Mouse (Mus musculus) mature B cell (primary cell): ENCODE results near the gene Pole3.

ENCODE experiments used
- in situ Hi-C: fragments of 300-500 bp; cut with MboI; formaldehyde crosslinking; loops from 2 replicates; pipeline ENCODE4 v1.14.3; 2019

Pole3 gene

DNA sequence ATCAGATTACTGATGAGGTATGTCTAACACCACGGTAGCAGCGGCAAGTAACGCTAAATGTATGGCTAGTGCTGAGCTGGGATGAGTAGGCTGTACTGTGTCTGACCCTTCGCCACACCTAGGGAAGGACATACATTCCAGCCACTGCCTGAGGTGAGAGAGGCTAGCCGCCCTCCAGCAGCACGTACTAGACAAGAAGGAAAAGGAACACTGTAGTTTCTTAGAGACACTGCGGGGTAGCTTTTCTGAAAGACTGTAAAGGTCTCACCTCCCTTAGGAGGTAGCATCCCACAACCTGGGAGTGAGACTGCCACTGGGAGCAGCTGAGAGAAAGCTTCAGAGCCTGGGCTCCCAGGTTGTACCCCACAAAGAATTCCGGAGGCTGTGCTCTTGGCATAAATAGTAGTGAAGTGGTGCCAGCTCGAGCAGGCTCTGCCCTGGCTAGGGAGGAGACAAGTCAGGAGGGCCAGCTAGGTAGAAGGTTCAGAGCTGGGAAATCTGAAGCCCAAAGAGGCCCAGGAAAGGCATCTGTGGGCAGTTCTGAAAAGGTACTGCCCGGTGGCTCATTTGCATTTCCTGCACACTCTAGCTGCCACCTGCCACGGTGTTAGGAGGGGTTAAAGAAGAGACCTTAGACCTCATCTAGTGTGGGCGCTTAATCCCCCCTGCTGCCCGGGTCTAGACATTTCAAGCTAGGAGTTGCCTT lies 6.3 kb downstream of the Pole3 start:
- in situ Hi-C loops, result loop anchor here (5.0 kb wide), 1 partner anchor 36 kb away; the partner anchor contains the start of gene Bspry

DNA sequence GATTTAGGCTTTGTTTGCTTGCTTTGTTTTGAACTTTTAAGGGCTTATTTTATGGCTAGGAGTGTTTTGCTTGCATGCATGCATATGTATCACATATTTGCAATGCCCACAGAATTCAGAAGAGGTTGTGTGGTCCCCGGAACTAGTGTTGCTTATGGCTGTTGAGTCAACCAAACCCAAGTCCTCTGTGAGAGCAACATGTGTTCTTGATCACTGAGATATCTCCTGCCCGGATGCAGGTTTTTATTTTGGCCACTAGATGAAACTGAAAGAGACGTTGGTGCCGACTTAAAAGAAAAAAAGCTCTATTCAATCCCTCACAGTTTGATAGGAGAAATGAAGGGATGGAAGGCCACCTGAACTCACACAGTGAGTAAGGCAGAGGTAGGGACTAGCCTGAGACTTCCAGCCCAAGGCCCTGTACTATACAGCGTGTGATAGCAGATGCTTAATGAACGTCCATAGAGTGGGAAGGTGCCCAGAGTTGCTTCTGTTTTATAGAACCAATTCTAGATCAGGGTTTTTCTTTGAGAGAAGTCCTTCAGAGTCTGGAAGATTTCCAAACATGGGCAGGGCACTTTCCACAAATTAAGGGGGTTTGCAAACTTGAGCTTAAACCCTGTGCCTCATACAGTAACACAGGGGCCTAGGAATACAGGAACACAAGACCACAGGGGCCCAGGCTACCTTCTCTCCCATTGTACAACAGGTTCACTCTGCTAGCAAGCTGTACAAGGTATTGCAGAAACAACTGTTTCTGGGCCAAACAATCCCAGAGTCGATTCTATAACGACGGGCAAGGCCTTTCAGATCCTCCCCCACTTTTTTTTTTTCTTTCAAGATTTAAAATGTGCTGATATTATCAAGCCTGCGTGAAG lies 7.1 kb downstream of the Pole3 start:
- in situ Hi-C loops, result loop anchor here (5.0 kb wide), 1 partner anchor 35 kb away; the partner anchor contains the start of gene Bspry

DNA sequence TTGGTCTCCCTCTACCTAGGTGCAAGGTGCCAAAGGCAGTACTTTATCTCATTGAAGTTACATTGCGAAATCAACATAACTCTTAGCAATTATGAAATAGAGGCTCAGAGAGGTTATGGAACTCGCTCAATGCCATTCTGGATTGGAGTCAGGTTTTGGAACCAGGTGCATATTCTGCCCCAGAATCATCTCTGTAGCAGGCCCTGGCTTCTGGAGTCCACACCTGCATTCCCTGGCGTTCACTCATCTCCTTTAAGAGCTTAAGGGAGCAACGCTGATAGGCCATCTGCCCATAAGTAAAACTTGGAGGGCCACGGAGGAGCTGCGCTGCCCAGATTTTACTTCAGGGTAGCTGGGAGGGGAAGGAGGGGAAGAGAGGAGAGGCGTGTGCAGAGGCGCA lies 7.8 kb downstream of the Pole3 start:
- in situ Hi-C loops, result loop anchor here (5.0 kb wide), 1 partner anchor 35 kb away; the partner anchor contains the start of gene Bspry

DNA sequence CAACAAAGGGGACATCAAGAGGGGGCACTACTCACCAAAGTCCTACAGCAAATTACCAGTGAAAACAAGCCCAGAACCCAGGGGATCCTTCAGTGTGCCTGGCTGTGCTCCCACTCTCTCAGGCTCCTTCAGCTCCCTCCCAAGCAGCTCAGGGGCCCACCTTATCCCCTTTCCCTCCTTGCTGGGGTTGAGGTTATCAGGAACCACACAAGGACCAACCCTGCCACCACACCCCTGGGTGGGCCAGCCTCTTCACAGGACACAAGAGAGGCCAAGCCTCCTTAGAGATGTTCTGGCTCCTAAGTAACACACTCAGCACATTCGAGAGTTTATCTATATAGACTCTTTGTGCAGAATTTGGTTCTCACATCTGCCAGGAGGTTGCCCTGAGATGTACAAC lies 8.3 kb downstream of the Pole3 start:
- in situ Hi-C loops, result loop anchor here (5.0 kb wide), 1 partner anchor 34 kb away; the partner anchor contains the start of gene Bspry

DNA sequence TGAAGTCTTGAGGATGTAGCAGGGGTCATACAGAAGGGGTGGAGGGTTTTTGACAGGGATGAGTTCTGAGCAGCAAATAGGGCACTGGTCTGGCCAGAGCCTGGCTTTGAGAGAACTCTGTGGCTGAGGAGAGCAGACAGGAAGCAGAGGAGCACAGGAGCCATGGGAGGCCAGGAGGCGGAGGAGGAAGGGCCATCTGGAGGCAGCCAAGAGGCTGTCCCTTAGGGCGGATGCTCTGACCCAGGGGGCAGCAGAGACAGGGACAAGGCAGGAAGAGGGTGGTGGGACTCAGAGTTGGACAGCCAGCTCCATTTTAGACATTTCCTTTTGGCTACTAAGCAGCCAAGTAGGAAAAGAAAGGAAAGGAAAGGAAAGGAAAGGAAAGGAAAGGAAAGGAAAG lies 8.8 kb downstream of the Pole3 start:
- in situ Hi-C loops, result loop anchor here (5.0 kb wide), 1 partner anchor 34 kb away; the partner anchor contains the start of gene Bspry

DNA sequence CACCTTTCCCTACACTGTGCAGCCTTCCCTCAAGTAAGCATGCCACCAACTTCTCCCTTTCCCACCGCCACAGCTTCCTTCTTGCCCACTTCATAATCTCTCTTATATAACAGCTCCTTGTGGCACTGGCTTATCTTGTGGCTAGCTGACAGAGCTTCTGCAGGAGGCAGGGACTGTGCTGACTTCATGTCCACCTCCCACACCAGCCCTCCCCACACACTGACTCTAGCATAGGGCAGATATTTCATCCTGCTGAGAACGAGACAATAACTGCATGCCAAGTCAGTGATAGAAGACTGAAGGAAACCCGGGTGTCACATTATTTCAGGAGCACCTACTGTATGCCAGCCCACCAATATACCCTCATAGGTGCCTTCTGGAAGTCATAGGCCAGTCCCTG lies 9.4 kb downstream of the Pole3 start:
- in situ Hi-C loops, result loop anchor here (5.0 kb wide), 1 partner anchor 33 kb away; the partner anchor contains the start of gene Bspry

DNA sequence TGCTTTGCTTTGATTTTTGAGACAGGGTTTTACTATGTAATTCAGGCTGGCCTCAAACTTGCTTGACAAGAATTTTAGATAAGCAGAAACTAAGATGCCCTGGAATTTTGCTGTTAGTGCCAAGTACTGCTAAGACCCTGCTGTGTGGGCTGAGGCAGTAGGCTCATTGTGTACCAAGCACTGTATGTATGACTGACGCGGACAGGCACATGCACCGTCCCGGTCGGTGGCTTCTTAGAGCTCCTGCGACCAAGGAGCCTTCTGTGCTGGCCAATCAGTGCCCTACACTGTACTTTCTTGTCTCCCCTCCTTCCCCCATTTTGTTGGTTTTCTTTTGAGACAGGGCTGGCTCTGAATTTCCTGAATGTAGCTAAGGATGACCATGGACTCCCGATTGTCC lies 9.9 kb downstream of the Pole3 start:
- in situ Hi-C loops, result loop anchor here (5.0 kb wide), 1 partner anchor 33 kb away; the partner anchor contains the start of gene Bspry

DNA sequence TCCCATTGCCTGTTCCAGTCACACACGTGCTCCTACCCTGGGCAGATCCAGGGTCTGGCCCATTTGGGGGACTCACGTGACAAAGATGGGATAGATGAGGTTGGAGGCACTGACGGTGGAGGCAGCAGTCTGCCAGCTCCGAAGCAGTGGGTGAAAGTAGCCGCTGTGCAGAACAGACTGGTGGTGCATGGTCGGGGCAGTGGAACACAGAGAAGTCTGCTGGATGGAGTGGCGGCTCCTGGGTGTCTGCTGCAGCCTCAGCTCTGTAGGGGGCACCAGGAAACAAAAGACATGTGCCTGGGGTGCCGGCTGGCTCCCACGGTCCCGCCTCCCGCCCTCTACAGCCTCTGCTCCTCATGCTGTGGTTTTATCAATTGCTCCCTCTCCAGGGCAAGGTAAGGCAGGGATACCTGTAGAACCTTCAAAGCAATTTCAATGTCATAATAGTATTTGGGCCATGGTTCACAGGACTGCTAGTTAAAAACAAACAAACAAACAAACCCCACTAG lies 10.8 kb downstream of the Pole3 start:
- in situ Hi-C loops, result no loop called here

DNA sequence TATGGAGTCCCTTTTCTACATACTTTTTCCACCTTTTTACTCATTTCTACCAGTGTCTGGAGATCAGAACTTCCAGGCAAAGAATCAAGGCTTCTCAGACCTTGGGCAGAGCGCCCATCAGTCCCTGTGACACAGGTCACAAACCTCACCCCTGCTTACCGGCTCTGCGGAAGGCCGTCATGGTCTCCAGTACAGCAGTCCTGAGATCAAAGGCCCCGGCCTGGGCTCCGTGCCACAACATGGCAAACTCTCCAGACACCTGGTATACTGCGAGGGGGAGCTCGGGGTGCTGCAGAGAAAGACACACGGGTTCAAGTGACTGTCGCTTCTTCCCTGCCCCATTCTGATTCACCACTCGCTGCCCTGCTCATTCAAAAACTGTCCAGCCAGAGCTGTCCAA lies 14.9 kb downstream of the Pole3 start:
- in situ Hi-C loops, result no loop called here

DNA sequence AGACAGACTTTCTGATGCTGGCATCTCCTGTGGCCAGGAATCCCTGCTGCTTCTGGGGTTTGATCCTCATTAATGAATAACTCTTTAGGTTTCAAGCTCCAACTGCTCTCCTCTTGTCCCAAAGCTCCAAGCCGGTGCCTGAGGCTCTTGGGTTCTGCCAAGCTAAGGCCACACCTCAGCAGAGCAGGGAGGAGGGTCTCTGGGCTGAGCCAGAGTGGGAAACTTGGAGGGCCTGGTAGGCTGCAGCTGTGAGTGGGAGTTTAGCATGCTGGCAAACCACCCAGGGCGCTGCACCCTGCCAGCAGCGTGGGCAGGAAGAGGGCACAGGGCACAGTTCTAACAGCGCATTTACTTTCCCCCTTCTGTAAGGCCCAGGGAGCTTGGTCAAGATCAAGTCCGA lies 16.0 kb downstream of the Pole3 start:
- in situ Hi-C loops, result no loop called here

DNA sequence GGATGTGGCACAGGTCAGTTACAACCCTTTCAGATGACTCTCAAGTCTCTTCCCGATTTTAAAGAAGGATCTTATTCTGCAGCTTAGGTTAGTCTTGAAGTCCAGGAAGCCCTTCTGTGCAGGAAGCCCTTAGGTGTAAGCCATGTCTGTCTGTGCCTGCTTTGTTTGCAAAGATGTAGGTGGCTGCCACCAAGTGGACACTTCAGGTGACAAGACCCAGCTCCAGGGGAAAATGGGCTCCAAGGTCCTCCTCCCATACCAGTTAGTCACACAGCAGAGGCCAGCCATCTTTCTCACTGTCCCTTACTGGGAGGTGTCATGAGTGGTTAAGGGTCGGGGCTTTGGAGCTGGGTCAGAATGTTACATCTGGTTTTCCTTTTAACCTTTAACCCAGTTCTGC lies 18.1 kb downstream of the Pole3 start:
- in situ Hi-C loops, result no loop called here

DNA sequence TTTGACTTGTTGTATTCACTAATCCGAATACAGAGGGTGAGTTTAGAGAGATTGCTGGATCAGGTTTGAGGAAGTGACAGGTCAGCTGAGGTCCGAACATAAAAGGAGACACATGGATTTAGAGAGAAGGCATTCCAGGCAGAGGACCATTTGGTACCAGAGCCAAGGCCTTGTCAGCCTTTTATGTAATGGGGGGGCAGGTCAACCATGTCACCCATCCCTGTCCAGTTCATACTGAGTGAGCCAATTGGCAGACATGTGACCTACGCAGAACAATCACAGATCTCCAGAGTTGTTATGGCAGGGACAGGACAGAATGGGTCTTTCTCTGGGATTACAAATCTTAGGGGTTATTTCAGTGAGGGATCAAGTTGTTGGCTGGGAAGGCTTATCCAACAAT lies 18.9 kb downstream of the Pole3 start:
- in situ Hi-C loops, result no loop called here

DNA sequence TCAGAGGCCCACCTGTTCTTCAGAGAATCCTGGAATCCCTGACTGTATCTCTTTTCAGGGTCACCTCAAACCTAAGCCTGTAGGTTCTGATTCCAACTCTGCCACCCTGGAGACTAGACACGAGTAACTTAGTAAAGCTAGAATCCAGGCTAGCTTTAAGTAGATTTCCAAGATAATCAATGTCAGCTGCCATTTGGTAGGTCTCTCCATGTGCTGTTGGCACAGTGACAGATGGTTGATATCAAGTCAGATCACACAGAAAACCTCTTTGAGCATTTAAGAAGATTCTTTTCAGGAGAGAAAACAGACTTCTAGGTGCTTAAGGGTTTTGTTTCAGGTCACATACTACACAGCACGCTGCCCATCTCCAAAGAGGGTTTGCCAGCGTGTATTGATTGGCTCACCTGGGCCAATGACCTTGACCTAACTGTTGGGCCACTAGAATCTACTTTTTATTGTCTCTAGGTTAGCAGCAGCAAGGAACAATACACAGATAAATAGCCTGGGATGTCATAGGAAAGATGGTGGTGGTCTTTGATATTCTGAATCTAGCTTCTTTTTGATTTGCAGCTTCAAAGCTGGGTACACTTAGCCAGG lies 21.4 kb downstream of the Pole3 start, which contains the start of gene Hdhd3:
Gene Hdhd3 (minus strand): TSS at position 94 of the 597 bp plus-strand sequence.
- in situ Hi-C loops, result no loop called here

DNA sequence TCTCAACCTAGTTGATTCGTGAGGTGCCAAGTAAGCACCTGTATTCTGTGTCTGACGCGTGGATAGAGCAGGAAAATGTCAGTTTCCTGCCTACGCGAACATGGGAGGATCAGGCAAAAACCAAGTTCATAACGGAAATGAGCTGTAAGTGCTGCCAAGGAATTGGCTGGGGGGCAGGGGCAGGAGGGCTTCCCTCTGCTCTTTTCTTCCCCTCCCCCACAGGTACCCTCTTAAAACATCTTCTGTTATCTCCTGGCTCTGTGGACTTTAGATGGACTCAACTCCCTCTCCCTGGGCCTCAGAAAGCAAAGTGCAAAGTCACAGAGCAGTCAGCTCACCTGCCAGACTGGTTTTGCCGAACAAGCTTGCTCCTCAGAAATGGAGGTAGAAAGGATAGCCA lies 21.9 kb downstream of the Pole3 start:
- in situ Hi-C loops, result no loop called here

DNA sequence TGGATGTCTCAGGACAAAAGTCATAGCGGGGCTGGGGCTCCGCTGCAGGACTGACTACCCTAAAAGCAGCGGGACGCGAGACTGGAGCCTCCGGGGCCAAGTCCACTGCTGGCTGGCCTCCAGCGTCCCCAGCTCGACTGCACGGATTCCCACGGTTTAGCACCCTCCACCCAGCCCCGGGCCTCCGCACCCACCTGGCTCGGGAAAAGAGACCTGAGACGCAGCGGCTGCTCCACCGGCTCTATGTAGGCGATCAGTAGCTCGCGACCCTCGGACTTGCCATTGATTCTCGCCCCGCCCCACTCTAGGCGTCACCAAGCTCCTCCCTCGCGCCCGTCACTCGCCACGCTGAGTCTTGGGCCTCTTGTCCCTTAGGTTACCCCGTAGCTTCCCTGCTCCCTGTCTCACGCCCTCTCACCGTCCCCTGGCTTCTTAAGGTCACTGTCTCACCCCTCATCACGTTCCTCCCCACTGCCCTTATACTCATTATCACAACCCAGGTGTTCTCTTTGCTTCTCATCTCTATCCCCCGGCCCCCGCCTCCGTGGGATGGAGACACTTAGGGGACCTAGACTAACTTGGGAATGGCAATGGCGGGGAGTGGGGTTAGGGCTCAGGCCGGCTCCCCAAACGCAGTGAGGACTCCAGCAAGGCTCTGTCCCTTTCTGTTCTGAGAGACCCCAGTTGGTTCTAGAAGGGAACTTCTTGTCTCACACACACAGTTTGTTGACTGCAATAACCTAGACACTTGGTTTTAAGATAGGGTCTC lies 22.7 kb downstream of the Pole3 start:
- in situ Hi-C loops, result no loop called here

DNA sequence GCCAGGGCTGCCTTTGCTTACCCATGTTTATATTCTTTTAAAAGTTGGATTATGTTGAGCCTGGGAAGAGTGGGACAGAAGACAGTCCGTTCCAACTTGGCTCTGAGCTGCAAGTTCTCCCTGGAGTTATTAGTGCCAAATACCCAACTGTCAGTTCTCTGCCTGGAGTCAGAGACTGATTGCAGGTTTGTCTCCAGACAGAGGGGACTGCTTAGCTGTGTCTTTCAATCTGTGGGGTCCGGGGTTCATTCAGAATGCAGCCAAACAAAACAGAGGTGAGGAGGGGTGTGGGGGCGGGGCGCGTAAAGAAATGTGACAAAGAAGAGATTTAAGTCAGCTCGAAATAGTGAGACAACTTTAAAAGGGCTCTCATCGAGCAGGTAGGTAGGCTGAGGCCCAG lies 23.3 kb downstream of the Pole3 start:
- in situ Hi-C loops, result no loop called here

DNA sequence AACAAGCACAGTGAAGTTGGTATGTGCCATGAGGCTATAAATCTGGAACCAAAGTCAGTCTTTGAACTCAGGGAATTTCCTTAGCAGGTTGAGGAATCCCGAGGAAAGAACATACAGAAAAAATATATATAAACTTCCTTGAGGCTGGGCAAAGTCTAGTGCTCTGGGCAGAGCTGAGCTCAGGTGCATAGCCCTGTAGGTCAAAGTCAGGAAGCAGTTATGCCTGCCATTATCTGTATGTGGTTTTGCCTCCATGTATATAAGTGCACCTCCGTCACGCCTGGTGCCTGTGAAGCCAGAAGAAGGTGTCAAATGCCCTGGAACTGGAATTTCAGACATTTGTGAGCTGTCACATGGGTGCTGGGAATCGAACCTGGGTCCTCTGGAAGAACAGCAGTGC lies 24.1 kb downstream of the Pole3 start:
- in situ Hi-C loops, result no loop called here

DNA sequence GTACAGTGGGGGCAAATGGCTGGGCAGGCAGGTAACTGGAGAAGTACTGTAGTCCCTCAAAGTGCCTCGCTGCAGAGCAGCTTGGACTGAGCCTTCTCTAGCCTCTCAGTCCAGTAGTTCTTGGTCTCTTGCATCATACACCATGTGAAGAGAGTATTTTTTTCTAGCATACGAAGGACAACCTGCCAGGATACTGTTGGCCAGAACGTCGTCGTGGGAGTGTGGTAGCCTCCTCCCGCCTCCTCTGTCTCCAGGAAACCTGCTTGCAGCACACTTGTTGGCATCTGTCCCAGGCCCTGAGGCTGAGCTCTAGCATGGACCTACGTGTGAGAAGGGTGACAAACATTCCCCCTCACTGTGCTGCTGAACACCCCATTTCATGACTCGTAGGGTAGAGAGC lies 28.1 kb downstream of the Pole3 start:
- in situ Hi-C loops, result no loop called here

DNA sequence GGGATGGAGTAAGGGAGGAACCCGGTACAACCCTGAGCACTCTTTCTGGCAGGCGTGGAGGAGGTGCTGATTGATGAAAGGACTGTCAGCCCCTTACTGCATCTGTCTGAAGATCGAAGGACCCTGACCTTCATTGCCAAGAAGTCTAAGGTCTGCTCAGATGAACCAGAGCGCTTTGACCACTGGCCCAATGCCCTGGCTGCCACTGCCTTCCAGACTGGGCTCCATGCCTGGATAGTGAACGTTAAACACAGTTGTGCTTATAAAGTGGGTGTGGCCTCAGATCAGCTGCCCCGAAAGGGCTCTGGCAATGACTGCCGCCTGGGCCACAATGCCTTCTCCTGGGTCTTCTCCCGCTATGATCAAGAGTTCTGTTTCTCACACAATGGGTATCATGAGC lies 28.9 kb downstream of the Pole3 start:
- in situ Hi-C loops, result no loop called here

DNA sequence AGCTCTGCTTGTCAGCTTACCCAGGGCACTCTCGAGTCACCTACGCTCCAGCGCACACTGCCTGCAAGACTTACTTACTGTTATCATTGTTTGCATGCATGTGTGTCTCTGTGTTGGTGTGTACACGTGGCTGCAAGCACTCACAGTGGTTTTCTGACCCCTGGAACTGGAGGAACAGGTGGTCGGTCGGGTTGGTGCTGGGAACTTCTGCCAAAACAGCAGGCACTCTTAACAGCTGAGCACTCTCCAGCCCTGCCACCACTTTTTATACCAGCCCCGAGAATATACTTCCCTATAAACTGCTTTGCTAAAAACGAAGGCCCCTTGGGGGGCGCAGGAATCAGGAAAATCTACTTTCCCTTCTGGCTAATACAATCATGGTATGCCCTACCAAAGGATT lies 30.6 kb downstream of the Pole3 start:
- in situ Hi-C loops, result no loop called here

DNA sequence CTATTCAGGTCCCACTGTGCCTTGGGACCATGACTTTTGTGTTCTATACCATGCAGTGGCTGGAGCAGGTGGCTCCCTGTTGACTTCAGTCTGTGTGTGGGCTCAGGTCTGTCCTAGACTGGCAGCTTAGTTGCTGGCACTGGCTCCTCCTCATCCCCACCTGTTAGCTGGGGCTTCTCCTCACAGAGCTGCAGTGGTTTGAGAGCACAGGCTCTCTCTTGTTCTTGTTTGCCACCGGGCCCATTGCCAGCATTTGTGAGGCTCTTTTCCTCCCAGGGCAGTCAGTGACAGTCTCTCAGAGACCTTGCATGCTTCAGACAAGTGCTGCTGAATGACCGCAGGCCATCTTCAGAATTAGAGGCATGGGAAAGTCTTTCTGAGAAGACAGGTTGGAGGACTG lies 32.2 kb downstream of the Pole3 start:
- in situ Hi-C loops, result no loop called here
